Mouse (Mus musculus) spleen, adult 2 months (tissue): Measurements from ENCODE around the gene Nipa1.

Source experiments
- CTCF ChIP-seq: fragments of 200-500 bp; IDR thresholded peaks from 2 replicates; pipeline ENCODE4 v1.5.1; 2011; ENCODE audit warnings: mild to moderate bottlenecking, inconsistent platforms; ENCODE audit not compliant: insufficient read depth, insufficient read length, insufficient replicate concordance; ENCODE audit errors: extremely low read depth
- POLR2A ChIP-seq: fragments of 200-500 bp; IDR thresholded peaks from 2 replicates; pipeline ENCODE4 v1.6.1; 2011; ENCODE audit warnings: low read depth, low read length, inconsistent platforms

- no peak for TF ChIP-seq CTCF
- no peak for TF ChIP-seq POLR2A
Observed at GRCm38 (mm10) chr7:56044267-56044629, 24.5 kb upstream of the Nipa1 start.
